In genomic region chr5:8675952-8676262, GRCm38 (mm10) we compare ENCODE assay signal across 26 mouse cellular contexts. TPM values are rescaled to one million over a fixed set of nuclear protein-coding genes. Genes with fewer than 3 reads are reported as not detected.
DNase-seq lines count a peak whose midpoint lies in the region; ATAC-seq and TF ChIP-seq lines count a peak whose summit lies in the region.
"Had no signal": no experiment of that assay in that cellular context is flagged by ENCODE, and none has a peak within 500 bp of the region (broad histone marks: within the 10 kb centered on the region; RNA-seq: fewer than 3 reads in every experiment).

No protein-coding gene starts in this region.

- WGBS in heart, embryonic 16.5 days, result 71% methylated on average over 1 of the region's 1 CpGs

- H3K4me3 ChIP-seq in heart, embryonic 16.5 days (ENCODE audit: low read length), result no peak overlapping the region
- H3K4me3 ChIP-seq in bone marrow macrophage, adult 2 months (ENCODE audit: insufficient read depth, low read length), result no peak overlapping the region
- H3K4me3 ChIP-seq: forebrain, embryonic 10.5 days; forebrain, embryonic 13.5 days; heart, embryonic 12.5 days; heart, embryonic 15.5 days; hindbrain, embryonic 10.5 days; hindbrain, embryonic 13.5 days; intestine, embryonic 15.5 days had no signal

- no peaks in the 10 kb centered on the region for H3K36me3 ChIP-seq in heart, embryonic 16.5 days (ENCODE audit: control insufficient read depth, insufficient read depth)
- H3K36me3 ChIP-seq: forebrain, embryonic 10.5 days; heart, embryonic 12.5 days; heart, embryonic 15.5 days; hindbrain, embryonic 10.5 days; hindbrain, embryonic 13.5 days; intestine, embryonic 15.5 days had no signal

- peak overlapping the region; percentile 46 for H3K27ac ChIP-seq in heart, embryonic 16.5 days (ENCODE audit: low read length)
- peak overlapping the region; percentile 71 for H3K27ac ChIP-seq in bone marrow macrophage, adult 2 months (ENCODE audit: insufficient read depth, low read depth, low read length)
- H3K27ac ChIP-seq: forebrain, embryonic 10.5 days; forebrain, embryonic 13.5 days; heart, embryonic 15.5 days; hindbrain, embryonic 10.5 days; hindbrain, embryonic 13.5 days; intestine, embryonic 15.5 days had no signal

- no peak for TF ChIP-seq CTCF in bone marrow macrophage, adult 2 months (IDR thresholded peaks at IDR 0.05; ENCODE audit: low read depth, low read length)

- H3K9ac ChIP-seq in heart, embryonic 16.5 days (ENCODE audit: low read length), result no peak overlapping the region
- H3K9ac ChIP-seq: forebrain, embryonic 13.5 days; forebrain, postnatal 0 days; heart, embryonic 12.5 days; heart, embryonic 15.5 days; hindbrain, embryonic 13.5 days; intestine, embryonic 15.5 days had no signal

- H3K27me3 ChIP-seq in heart, embryonic 16.5 days (ENCODE audit: control insufficient read depth, insufficient read depth, low read length), result no peaks in the 10 kb centered on the region
- H3K27me3 ChIP-seq: forebrain, embryonic 13.5 days; heart, embryonic 12.5 days; heart, embryonic 15.5 days; hindbrain, embryonic 13.5 days; intestine, embryonic 15.5 days had no signal

- ATAC-seq in heart, embryonic 16.5 days (replicated peaks; ENCODE audit: extremely low read depth, insufficient read depth, low FRiP score), result no peak
- peak; percentile 23 to 34; a peak in 2 of 4 replicates for ATAC-seq in hematopoietic stem cell, adult 5-6 weeks (replicated peaks in 1 of 2; ENCODE audit: insufficient read depth in 1 of 2, low FRiP score in 2 of 2, low TSS enrichment in 1 of 2, low read depth in 1 of 2, poor library complexity in 2 of 2, severe bottlenecking in 2 of 2)
- ATAC-seq in frontal cortex, adult (ENCODE audit: low TSS enrichment), result no peak
- ATAC-seq: forebrain, embryonic 13.5 days; forebrain, postnatal 0 days; hindbrain, embryonic 16.5 days; intestine, embryonic 15.5 days had no signal

- H3K9me3 ChIP-seq in heart, embryonic 16.5 days (replicated peaks; ENCODE audit: control insufficient read depth, low read length), result no peaks in the 10 kb centered on the region
- H3K9me3 ChIP-seq: forebrain, embryonic 10.5 days; forebrain, embryonic 13.5 days; heart, embryonic 12.5 days; heart, embryonic 15.5 days; hindbrain, embryonic 10.5 days; hindbrain, embryonic 13.5 days; intestine, embryonic 15.5 days had no signal

- no peaks in the 10 kb centered on the region for H3K4me1 ChIP-seq in heart, embryonic 16.5 days (ENCODE audit: control insufficient read depth, insufficient read depth, low read length)
- peaks cover 20% of the 10 kb centered on the region for H3K4me1 ChIP-seq in bone marrow macrophage, adult 2 months (ENCODE audit: control insufficient read depth, insufficient read depth, low read length)
- H3K4me1 ChIP-seq: forebrain, embryonic 10.5 days; forebrain, embryonic 13.5 days; heart, embryonic 12.5 days; heart, embryonic 15.5 days; hindbrain, embryonic 10.5 days; hindbrain, embryonic 13.5 days; intestine, embryonic 15.5 days had no signal

- H3K4me2 ChIP-seq in heart, embryonic 16.5 days (ENCODE audit: low read depth, low read length), result no peak overlapping the region
- H3K4me2 ChIP-seq: forebrain, embryonic 13.5 days; heart, embryonic 12.5 days; heart, embryonic 15.5 days; hindbrain, embryonic 13.5 days; intestine, embryonic 15.5 days had no signal

- TF ChIP-seq POLR2A in bone marrow macrophage, adult 2 months (IDR thresholded peaks at IDR 0.05; ENCODE audit: borderline replicate concordance, low read depth, low read length), result no peak

- DNase-seq in heart, postnatal 4 days, result no peak
- DNase-seq in right cerebral cortex, postnatal 25 days, result no peak
- DNase-seq in frontal cortex, adult 2 months (ENCODE audit: extremely low spot score in 1 of 2, low spot score in 1 of 2), result no peak
- DNase-seq: adrenal gland, adult 2 months; adrenal gland, postnatal 14 days; cerebellum, adult 11-12 months; cerebellum, adult 8-10 months; cerebellum, postnatal 10 days; cerebellum, postnatal 36 days; forebrain, postnatal 0 days; gastrocnemius, postnatal 10 days; gastrocnemius, postnatal 36 days; heart, postnatal 14 days had no signal

RNA-seq across cellular contexts. Expression of gene Abcb1a, which starts 16.0 kb away (rescaled TPM):
- polyA plus RNA-seq in heart, embryonic 16.5 days (2015; fragmentation: Nextera tagmentation; extraction: Ambion mirVana), result 0.94 and 1.1 TPM in 2 replicates
- total RNA-seq in heart, postnatal 4 days (2021), result 1 to 10 TPM; 4.4 to 5.1 TPM
- polyA plus RNA-seq in bone marrow macrophage, adult 2 months (2012; ENCODE audit: insufficient read depth, insufficient read length, missing spikeins), result 0.66 and 2.6 TPM in 2 replicates
- 3.1 and 5.0 TPM in 2 replicates for total RNA-seq in hematopoietic stem cell, adult 5-6 weeks (2017)
- 24.9 and 28.8 TPM in 2 replicates for polyA plus RNA-seq in frontal cortex, adult 2 months (2012; rRNA removed)
- total RNA-seq: MEL had no signal

RNA-seq across cellular contexts. Expression of gene Rundc3b, which starts 53.2 kb away (rescaled TPM):
- 0.97 and 1.3 TPM in 2 replicates for polyA plus RNA-seq in heart, embryonic 16.5 days (2015; fragmentation: Nextera tagmentation; extraction: Ambion mirVana)
- total RNA-seq in heart, postnatal 4 days (2021), result 1 to 10 TPM; 1.4 to 1.8 TPM
- polyA plus RNA-seq in bone marrow macrophage, adult 2 months (2012; ENCODE audit: insufficient read depth, insufficient read length, missing spikeins), result 0.50 and 0.72 TPM in 2 replicates
- 3.9 and 4.2 TPM in 2 replicates for total RNA-seq in hematopoietic stem cell, adult 5-6 weeks (2017)
- polyA plus RNA-seq in frontal cortex, adult 2 months (2012; rRNA removed), result 13.1 and 17.1 TPM in 2 replicates
- total RNA-seq: MEL had no signal

Comparison
In these comparisons a context has a peak if more than half of its experiments do, and no peak if none do; other contexts are left out.
1. ATAC-seq: peak in hematopoietic stem cell, adult 5-6 weeks (2 of 2); none in heart, embryonic 16.5 days (single experiment) and frontal cortex, adult (single experiment).